Mouse (Mus musculus) left cerebral cortex, adult 6 months (tissue): Measurements from ENCODE around the gene Slc16a9. TPM values are rescaled to one million over a fixed set of nuclear protein-coding genes. Genes with fewer than 3 reads are reported as not detected.

Experiments used
- long read RNA-seq, 2 experiments: library from polyadenylated mRNA; unstranded; transcript quantifications; one replicate each; pipeline ENCODE4 v2.0.0; 2019 to 2020
- polyA plus RNA-seq: library from polyadenylated mRNA; unstranded; fragments of <200 nt; fragmentation: Nextera tagmentation; gene quantifications from 2 replicates; pipeline ENCODE4 v1.2.3, GENCODE M21; 2021

Gene Slc16a9
- polyA plus RNA-seq = 0.64 and 1.3 TPM in 2 replicates
- long read RNA-seq, experiment 1, partial matches to known transcripts = 0 of 2 reads
- long read RNA-seq, experiment 1, other reads (novel, unspliced or antisense) = 0 of 2 reads
- long read RNA-seq, experiment 2, partial matches to known transcripts = 0 of 2 reads
- long read RNA-seq, experiment 2, other reads (novel, unspliced or antisense) = 2 of 2 reads

DNA sequence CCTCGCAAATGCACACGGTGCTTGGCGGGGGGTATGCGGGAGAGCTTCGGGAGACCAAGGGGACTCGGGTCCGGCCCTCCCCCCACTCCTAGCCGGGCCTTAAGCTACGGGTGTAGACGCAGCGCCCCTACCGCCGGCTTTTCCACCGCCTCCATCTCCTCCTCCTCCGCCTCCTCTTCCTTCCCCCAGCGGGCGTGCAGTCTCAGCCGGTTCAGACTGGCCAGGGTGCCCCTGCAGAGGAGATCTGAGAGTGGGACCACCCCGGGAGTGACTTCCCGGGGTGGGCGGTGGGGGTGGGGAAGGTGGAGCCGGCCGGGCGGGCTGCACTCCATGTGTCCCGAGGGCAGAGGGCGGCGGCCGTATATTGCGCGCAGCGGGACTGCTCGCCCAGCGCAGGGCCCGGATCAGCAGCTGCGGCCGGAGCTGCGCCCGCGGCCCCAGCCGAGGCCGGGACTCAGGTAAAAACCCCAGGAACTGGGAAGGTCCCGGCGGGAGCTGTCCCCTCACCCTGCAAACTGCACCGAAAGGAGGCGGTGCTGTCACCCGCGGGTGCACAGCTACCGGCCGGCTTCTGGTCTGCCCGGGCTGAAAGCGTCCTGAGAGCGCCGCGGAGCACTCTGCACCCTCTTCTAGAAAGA lies at the start of gene Slc16a9:
TSS of gene Slc16a9 (plus strand) at position 180 of the 638 bp plus-strand sequence.

DNA sequence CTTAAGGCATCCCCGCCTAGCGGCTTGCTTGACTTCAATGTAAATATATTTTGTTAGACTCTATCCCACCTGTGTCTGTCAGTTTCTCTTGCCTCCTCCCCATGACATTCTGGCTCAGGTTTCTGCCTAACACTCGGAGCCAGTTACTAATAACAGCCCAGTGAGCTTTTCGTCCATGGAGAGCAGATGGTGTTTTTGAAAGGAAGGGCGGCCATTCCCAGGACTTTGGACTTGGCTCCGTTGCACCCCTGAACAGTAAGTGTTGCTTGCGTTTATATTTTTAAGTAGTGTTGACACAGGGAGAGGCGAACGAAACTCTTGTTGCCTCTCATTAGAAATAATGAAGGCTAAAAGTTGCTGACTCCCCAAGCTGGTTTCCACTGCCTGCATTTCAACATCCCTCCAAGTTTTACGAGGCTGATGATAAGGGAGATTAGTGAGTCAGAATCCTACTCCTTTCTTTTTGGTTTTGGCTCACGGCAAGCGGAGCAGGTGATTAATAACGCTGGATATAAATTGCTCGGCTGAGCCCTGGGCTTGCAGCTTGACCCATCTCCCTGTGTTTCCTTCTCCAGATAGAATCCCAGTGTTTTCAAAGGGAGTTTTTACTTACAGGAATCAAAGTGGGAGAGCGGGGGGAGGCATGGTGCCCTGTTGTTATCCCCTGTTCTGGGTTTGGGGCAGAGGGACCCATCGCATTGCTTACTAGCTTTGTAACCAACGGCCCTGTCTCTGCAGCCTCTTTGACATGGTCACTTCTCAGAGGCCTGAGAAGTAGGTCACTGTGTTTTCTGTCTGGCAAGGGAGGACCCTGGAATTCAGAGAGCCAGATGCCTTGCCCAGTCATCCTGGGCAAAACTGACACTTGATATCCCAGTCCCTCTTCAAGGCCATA lies 40.1 kb upstream of the Slc16a9 start, which contains the start of gene Mrln:
TSS of gene Mrln (plus strand) at position 160 of the 895 bp plus-strand sequence.

Other genes with a start within 250 kb of the Slc16a9 start
- gene Ccdc6, start 148.0 kb upstream of the Slc16a9 start, polyA plus RNA-seq = 14.5 and 17.9 TPM in 2 replicates
- gene Mrln, start 40.4 kb upstream of the Slc16a9 start, polyA plus RNA-seq = 0.67 and 1.0 TPM in 2 replicates
- gene Fam13c, start 195.4 kb downstream of the Slc16a9 start, polyA plus RNA-seq = 23.5 and 25.9 TPM in 2 replicates